Mouse (Mus musculus) bone marrow, adult 2 months (tissue): ENCODE results near the gene C5ar1.

Experiments
- CTCF ChIP-seq: fragments of 200-500 bp; IDR thresholded peaks from 2 replicates; pipeline ENCODE4 v1.5.1; 2011; ENCODE audit warnings: low read length, control low read depth; ENCODE audit not compliant: control insufficient read depth, insufficient read depth
- POLR2A ChIP-seq: fragments of 200-500 bp; IDR thresholded peaks from 2 replicates; pipeline ENCODE4 v1.6.1; 2011; ENCODE audit warnings: low read depth, mild to moderate bottlenecking, control low read depth, low read length, borderline replicate concordance; ENCODE audit not compliant: control insufficient read depth

DNA sequence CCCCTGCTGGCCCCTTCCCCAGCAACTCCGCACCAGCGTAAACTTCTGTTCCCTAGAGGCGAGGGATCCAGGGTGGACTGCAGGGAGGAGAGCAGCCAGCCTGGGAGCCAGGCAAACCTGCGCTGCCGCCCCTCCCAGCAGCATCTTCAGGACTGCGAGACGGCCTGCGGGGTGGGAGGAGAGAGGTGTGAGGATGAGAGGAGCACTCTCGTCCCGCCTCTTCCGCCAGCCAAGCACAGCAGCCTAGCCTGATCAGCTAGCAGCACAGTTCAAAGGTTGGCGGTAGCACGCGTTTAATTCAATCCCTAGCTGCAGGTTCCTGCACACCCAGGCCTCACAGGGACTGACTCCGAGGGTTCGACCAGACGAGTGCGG lies 14.4 kb upstream of the C5ar1 start:
- TF ChIP-seq POLR2A (peak; percentile 89), CTCF (peak; percentile 5; the same call in 1 of the 2 replicates)
